Mouse (Mus musculus): ENCODE measurements around the gene Ccdc22. TPM values are rescaled to one million over a fixed set of nuclear protein-coding genes. Genes with fewer than 3 reads are reported as not detected.

The Ccdc22 gene
- polyA plus RNA-seq, 1 experiment from 2014 or later = 34.3 TPM

DNA sequence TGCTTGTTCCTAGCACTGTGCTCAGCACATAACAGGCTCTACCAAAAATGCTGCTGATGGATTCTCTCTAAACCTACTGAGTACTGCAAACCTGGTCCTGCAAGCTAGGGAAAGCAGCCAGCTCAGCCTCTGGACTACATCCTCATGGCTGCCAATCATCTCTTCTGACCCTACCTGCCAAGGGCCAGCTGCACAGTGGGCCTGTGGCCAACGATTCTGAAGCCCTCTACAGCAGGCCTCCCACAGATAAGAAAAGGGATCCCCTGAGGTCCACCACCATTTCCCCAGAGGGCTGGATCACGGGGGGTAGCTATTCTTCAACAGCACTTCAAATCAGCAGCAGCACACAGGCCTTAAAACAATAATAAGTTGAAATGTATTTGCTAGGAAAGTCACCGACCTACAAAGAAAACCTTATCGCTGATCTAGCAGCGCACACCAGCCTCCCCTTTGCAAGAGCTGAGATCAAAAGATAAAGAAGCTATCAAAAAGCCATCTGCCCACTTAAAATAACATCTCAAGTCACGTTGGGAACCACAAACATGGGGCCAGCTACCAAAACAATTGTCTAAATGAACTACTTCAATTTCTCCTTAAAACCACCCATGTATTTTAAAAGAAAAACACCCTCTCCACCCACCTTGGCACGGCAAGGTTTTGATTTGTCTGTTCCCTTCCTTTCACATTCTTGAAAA is 34.7 kb downstream of the Ccdc22 start:
- Histone ChIP-seq H3K4me1 (peaks cover 22% of the 10 kb centered on the region), H3K27me3 (ENCODE audit: low read depth, poor library complexity, severe bottlenecking) (no peaks in the 10 kb centered on the region), H3K9me3 (replicated peaks) (peaks cover 17% of the 10 kb centered on the region), H3K4me3 (no peak overlapping the region), H3K27ac (replicated peaks) (no peak overlapping the region), H3K36me3 (no peaks in the 10 kb centered on the region)
- WGBS = 67% methylated on average over 7 of the region's 7 CpGs
- no peak for DNase-seq (ENCODE audit: low spot score)

DNA sequence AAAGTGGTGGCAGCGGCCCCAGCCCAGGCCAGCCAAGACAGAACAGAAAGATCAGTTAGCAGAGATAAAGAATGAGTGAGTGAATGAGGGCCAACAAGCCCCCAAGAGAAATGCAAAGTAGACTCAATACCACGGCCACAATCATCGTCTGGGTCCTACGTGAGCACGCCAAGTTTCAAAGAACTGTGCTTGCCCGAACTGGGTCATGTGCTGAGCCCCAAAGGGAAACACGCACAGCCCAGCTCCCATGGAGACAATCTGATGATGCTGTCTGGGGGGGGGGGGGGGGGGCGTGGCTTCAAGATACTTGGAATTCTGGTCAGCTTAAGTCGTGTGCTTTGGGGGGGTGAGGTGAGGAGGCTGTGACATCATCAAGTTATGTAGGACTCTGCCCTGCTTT is 37.8 kb downstream of the Ccdc22 start:
- H3K4me1 ChIP-seq = peaks cover 6% of the 10 kb centered on the region
- no peaks in the 10 kb centered on the region for H3K36me3 ChIP-seq
- H3K27ac ChIP-seq (replicated peaks) = no peak overlapping the region
- 73% methylated on average over 9 of the region's 9 CpGs for WGBS
- H3K27me3 ChIP-seq (ENCODE audit: low read depth, poor library complexity, severe bottlenecking) = no peaks in the 10 kb centered on the region
- no peaks in the 10 kb centered on the region for H3K9me3 ChIP-seq (replicated peaks)
- no peak for DNase-seq (ENCODE audit: low spot score)
- H3K4me3 ChIP-seq = no peak overlapping the region

DNA sequence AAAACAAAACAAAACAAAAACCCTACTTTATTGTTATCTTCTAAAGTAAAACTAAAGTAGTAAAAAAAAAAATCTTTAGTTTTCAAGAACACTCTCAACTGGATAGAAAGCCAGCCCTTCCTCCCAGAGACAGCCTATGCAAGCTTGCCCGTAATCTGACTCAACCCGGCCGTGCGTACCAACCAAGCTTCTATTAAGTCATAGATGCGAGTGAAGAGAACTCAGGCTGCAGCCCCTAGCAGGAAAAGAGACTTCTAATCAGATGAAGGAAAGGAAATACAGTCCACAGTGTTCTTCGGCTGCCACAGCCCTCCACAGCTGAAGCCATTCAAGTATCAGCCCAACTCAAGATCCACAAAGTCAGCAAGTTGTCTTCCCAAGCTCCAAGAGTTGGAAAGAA is 39.0 kb downstream of the Ccdc22 start:
- no peaks in the 10 kb centered on the region for H3K27me3 ChIP-seq (ENCODE audit: low read depth, poor library complexity, severe bottlenecking)
- H3K27ac ChIP-seq (replicated peaks) = no peak overlapping the region
- WGBS = 91% methylated on average over 6 of the region's 6 CpGs
- DNase-seq (ENCODE audit: low spot score) = no peak
- H3K4me1 ChIP-seq = 0 out of 2 replicates have a peak, but pooled peaks cover 3% of the 10 kb centered on the region
- no peaks in the 10 kb centered on the region for H3K9me3 ChIP-seq (replicated peaks)
- no peaks in the 10 kb centered on the region for H3K36me3 ChIP-seq
- H3K4me3 ChIP-seq = no peak overlapping the region

DNA sequence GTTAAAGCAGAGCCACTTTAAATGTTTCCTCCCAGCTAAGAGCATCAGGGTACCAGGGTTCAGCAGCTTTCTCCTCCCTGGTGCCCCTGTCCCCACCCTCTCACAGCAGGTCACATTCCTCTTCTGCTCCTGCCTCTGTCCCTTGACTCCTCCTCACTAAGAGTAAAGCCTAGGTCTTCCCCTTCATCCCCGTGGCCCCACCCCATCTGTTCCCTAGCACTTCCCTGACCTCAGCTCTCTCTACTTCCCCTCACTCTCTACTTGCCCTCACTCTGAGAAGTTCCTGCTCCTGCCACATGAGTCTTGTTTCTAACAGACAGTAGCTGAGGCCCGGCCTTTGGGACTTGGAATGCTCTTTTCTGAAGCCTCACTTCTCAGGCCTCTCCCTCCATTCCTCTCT is 42.2 kb downstream of the Ccdc22 start:
- DNase-seq (ENCODE audit: low spot score) = no peak
- Histone ChIP-seq H3K27ac (replicated peaks) (no peak overlapping the region), H3K4me1 (no peaks in the 10 kb centered on the region), H3K27me3 (ENCODE audit: low read depth, poor library complexity, severe bottlenecking) (no peaks in the 10 kb centered on the region), H3K9me3 (replicated peaks) (no peaks in the 10 kb centered on the region), H3K36me3 (0 out of 2 replicates have a peak, but pooled peaks cover 8% of the 10 kb centered on the region), H3K4me3 (no peak overlapping the region)
- WGBS = 33% methylated on average over 2 of the region's 2 CpGs

DNA sequence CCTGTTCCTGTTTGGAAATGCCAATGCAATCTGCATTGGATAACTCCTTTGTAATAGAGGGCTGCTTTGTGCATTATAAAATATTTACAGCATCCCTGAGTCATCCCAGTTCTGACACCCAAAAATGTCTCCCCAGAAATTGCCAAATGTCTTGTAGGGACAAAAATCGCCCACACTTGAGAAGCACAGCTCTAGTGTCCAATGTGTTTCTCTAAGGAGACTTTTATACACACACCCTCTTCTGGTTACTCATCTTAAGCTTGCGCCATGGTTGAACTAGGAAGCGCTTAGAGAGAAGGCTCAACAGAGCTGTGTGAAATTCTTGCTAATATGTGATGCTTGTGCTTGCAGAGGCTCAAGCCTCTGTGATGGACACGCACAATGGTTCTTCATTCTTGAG is 51.8 kb downstream of the Ccdc22 start:
- no peak overlapping the region for H3K27ac ChIP-seq (replicated peaks)
- H3K9me3 ChIP-seq (replicated peaks) = 0 out of 2 replicates have a peak, but pooled peaks cover 3% of the 10 kb centered on the region
- no peaks in the 10 kb centered on the region for H3K36me3 ChIP-seq
- H3K4me3 ChIP-seq = no peak overlapping the region
- H3K27me3 ChIP-seq (ENCODE audit: low read depth, poor library complexity, severe bottlenecking) = no peaks in the 10 kb centered on the region
- WGBS = 92% methylated on average over 4 of the region's 4 CpGs
- DNase-seq (ENCODE audit: low spot score) = no peak
- H3K4me1 ChIP-seq = no peaks in the 10 kb centered on the region

Other genes starting within 250 kb of the Ccdc22 start
- 0.64 and 0.70 TPM in 2 replicates for gene Usp27x, start 229.7 kb downstream of the Ccdc22 start, polyA plus RNA-seq (2016; fragmentation: Nextera tagmentation; extraction: Ambion mirVana)
- 0.21 and 0.51 TPM in 2 replicates for gene Foxp3, start 31.9 kb downstream of the Ccdc22 start, polyA plus RNA-seq (2016; fragmentation: Nextera tagmentation; extraction: Ambion mirVana)
- 2.1 and 2.8 TPM in 2 replicates for gene Ppp1r3f, start 31.2 kb downstream of the Ccdc22 start, polyA plus RNA-seq (2016; fragmentation: Nextera tagmentation; extraction: Ambion mirVana)
- gene Cacna1f, start 1.6 kb upstream of the Ccdc22 start, polyA plus RNA-seq (2016; fragmentation: Nextera tagmentation; extraction: Ambion mirVana) = not detected in 2 replicates
- 12.0 and 21.7 TPM in 2 replicates for gene Syp, start 33.0 kb upstream of the Ccdc22 start, polyA plus RNA-seq (2016; fragmentation: Nextera tagmentation; extraction: Ambion mirVana)
- gene Prickle3, start 51.7 kb upstream of the Ccdc22 start, polyA plus RNA-seq (2016; fragmentation: Nextera tagmentation; extraction: Ambion mirVana) = 2.8 and 3.4 TPM in 2 replicates
- gene Plp2, start 65.9 kb upstream of the Ccdc22 start, polyA plus RNA-seq (2016; fragmentation: Nextera tagmentation; extraction: Ambion mirVana) = 41.4 and 42.9 TPM in 2 replicates
- gene Magix, start 75.7 kb upstream of the Ccdc22 start, polyA plus RNA-seq (2016; fragmentation: Nextera tagmentation; extraction: Ambion mirVana) = 0.10 TPM in 1 of 2 replicates, not detected in the other
- 40.2 and 44.5 TPM in 2 replicates for gene Gpkow, start 91.6 kb upstream of the Ccdc22 start, polyA plus RNA-seq (2016; fragmentation: Nextera tagmentation; extraction: Ambion mirVana)
- gene Wdr45, start 108.8 kb upstream of the Ccdc22 start, polyA plus RNA-seq (2016; fragmentation: Nextera tagmentation; extraction: Ambion mirVana) = 16.7 and 23.2 TPM in 2 replicates
- gene Gm45208, start 116.7 kb upstream of the Ccdc22 start, polyA plus RNA-seq (2016; fragmentation: Nextera tagmentation; extraction: Ambion mirVana) = 0.36 and 0.50 TPM in 2 replicates
- 85.9 and 90.5 TPM in 2 replicates for gene Praf2, start 122.9 kb upstream of the Ccdc22 start, polyA plus RNA-seq (2016; fragmentation: Nextera tagmentation; extraction: Ambion mirVana)
- gene Ccdc120, start 145.4 kb upstream of the Ccdc22 start, polyA plus RNA-seq (2016; fragmentation: Nextera tagmentation; extraction: Ambion mirVana) = 17.0 and 17.6 TPM in 2 replicates
- gene Tfe3, start 157.0 kb upstream of the Ccdc22 start, polyA plus RNA-seq (2016; fragmentation: Nextera tagmentation; extraction: Ambion mirVana) = 27.9 and 35.8 TPM in 2 replicates
- 47.3 and 58.8 TPM in 2 replicates for gene Gripap1, start 184.2 kb upstream of the Ccdc22 start, polyA plus RNA-seq (2016; fragmentation: Nextera tagmentation; extraction: Ambion mirVana)
- 0.59 and 1.1 TPM in 2 replicates for gene Kcnd1, start 216.8 kb upstream of the Ccdc22 start, polyA plus RNA-seq (2016; fragmentation: Nextera tagmentation; extraction: Ambion mirVana)
- 40.7 and 45.1 TPM in 2 replicates for gene Otud5, start 235.8 kb upstream of the Ccdc22 start, polyA plus RNA-seq (2016; fragmentation: Nextera tagmentation; extraction: Ambion mirVana)

Data from midbrain, embryonic 10.5 days (tissue).